Mouse (Mus musculus) limb, embryonic 14.5 days (tissue): ENCODE results near the gene Sumo1. TPM values are rescaled to one million over a fixed set of nuclear protein-coding genes. Genes with fewer than 3 reads are reported as not detected.
"Not testable (repeated sequence)": the region's sequence is repeated elsewhere in the genome, so short reads cannot be mapped to it uniquely, and the experiment has no call there.

Experiments
- ATAC-seq: fragments of 200-750 bp; cut with Nextera tagmentation; 2 replicates; pipeline ENCODE4 v1.8.0; 2017; ENCODE audit warnings: low read depth, moderate number of reproducible peaks, moderate TSS enrichment; ENCODE audit not compliant: low FRiP score
- DNase-seq: peaks from one replicate; pipeline ENCODE4 v3.0.0-alpha.2; 2015; ENCODE audit warnings: low spot score
- H3K27ac ChIP-seq: fragments of 300-500 bp; sonication (generic); replicated peaks from 2 replicates; pipeline ENCODE4 v1.5.1; 2014; ENCODE audit warnings: low read depth, mild to moderate bottlenecking, low read length, moderate library complexity, mixed read lengths
- H3K27me3 ChIP-seq: fragments of 300-500 bp; sonication (generic); 2 replicates; pipeline ENCODE4 v1.6.1; 2014; ENCODE audit warnings: low read length, mixed read lengths; ENCODE audit not compliant: control insufficient read depth, insufficient read depth
- H3K36me3 ChIP-seq: fragments of 300-500 bp; sonication (generic); 2 replicates; pipeline ENCODE4 v1.6.1; 2014; ENCODE audit warnings: mild to moderate bottlenecking, low read length, moderate library complexity, mixed read lengths; ENCODE audit not compliant: control insufficient read depth, insufficient read depth
- H3K4me1 ChIP-seq: fragments of 300-500 bp; sonication (generic); 2 replicates; pipeline ENCODE4 v1.6.1; 2014; ENCODE audit warnings: antibody characterized with exemption, low read length, mixed read lengths; ENCODE audit not compliant: control insufficient read depth, insufficient read depth
- H3K4me2 ChIP-seq: fragments of 300-500 bp; sonication (generic); replicated peaks from 2 replicates; pipeline ENCODE4 v1.6.1; 2014; ENCODE audit warnings: low read depth, mild to moderate bottlenecking, low read length, moderate library complexity; ENCODE audit not compliant: severe bottlenecking
- H3K4me3 ChIP-seq: fragments of 300-500 bp; sonication (generic); replicated peaks from 2 replicates; pipeline ENCODE4 v1.5.1; 2014; ENCODE audit warnings: low read length
- H3K9ac ChIP-seq: fragments of 300-500 bp; sonication (generic); 2 replicates; pipeline ENCODE4 v1.6.1; 2014; ENCODE audit warnings: mild to moderate bottlenecking, low read depth, low read length, moderate library complexity; ENCODE audit not compliant: severe bottlenecking
- H3K9me3 ChIP-seq: fragments of 300-500 bp; sonication (generic); 2 replicates; pipeline ENCODE4 v1.6.1; 2016; ENCODE audit warnings: low read length; ENCODE audit not compliant: control insufficient read depth
- POLR2A ChIP-seq: fragments of 200-500 bp; IDR thresholded peaks from 2 replicates; pipeline ENCODE4 v1.8.0; 2012; ENCODE audit warnings: inconsistent platforms, mild to moderate bottlenecking, moderate library complexity, borderline replicate concordance; ENCODE audit not compliant: insufficient read depth, insufficient read length; ENCODE audit errors: extremely low read depth
- WGBS: fragments of 180-500 bp; shearing (Covaris S2); extraction: QIAGEN DNeasy Blood & Tissue Kit; methylation state at CpG from one replicate; pipeline ENCODE4 v1.1.7; 2014; 5-methylcytosine and 5-hydroxymethylcytosine counted together
- polyA plus RNA-seq, 2 experiments: library from polyadenylated mRNA; depleted of rRNA in 1 of 2; stranded (reverse) in 1 of 2; unstranded in 1 of 2; fragments of >200 nt; fragmentation: Nextera tagmentation in 1 of 2; extraction: Ambion mirVana in 1 of 2; gene quantifications; 2 replicates each; pipeline versions ENCODE4 v1.2.1 to v1.2.3; 2012 to 2014

Gene Sumo1
- polyA plus RNA-seq, 2 experiments: 141 to 427 TPM

GRCm38 (mm10) chr1:59653243-59653911 is 17.3 kb downstream of the Sumo1 start:
- ATAC-seq (no peak), DNase-seq (no peak)
- no peaks in the 10 kb centered on the region for H3K27me3 ChIP-seq
- no peak overlapping the region for H3K4me3 ChIP-seq
- H3K4me2 ChIP-seq: no peak overlapping the region
- H3K36me3 ChIP-seq: peaks cover 39% of the 10 kb centered on the region
- no peak for TF ChIP-seq POLR2A
- no peak overlapping the region for H3K27ac ChIP-seq
- H3K9me3 ChIP-seq: no peaks in the 10 kb centered on the region
- no peaks in the 10 kb centered on the region for H3K4me1 ChIP-seq
- no peak overlapping the region for H3K9ac ChIP-seq
- WGBS: 91% methylated on average over 3 of the region's 3 CpGs

- WGBS: 95% methylated on average over 3 of the region's 3 CpGs
These were observed 19.3 kb downstream of the Sumo1 start for GRCm38 (mm10) chr1:59651201-59651819.

GRCm38 (mm10) chr1:59646502-59646901 is 24.1 kb downstream of the Sumo1 start:
- H3K9me3 ChIP-seq, H3K27ac ChIP-seq, H3K4me2 ChIP-seq, H3K4me1 ChIP-seq, H3K4me3 ChIP-seq, DNase-seq, ATAC-seq, H3K27me3 ChIP-seq, H3K9ac ChIP-seq: not testable (repeated sequence)
- H3K36me3 ChIP-seq: peaks cover 48% of the 10 kb centered on the region
- 97% methylated on average over 2 of the region's 2 CpGs for WGBS

More at GRCm38 (mm10) chr1:59651201-59651819, 19.3 kb downstream of the Sumo1 start:
- no peaks in the 10 kb centered on the region for H3K27me3 ChIP-seq
- peaks cover 51% of the 10 kb centered on the region for H3K36me3 ChIP-seq
- H3K27ac ChIP-seq: no peak overlapping the region
- no peak for TF ChIP-seq POLR2A
- no peak overlapping the region for H3K4me2 ChIP-seq
- no peaks in the 10 kb centered on the region for H3K4me1 ChIP-seq
- no peak for ATAC-seq
- DNase-seq: no peak
- H3K9ac ChIP-seq: no peak overlapping the region
- no peak overlapping the region for H3K4me3 ChIP-seq
- H3K9me3 ChIP-seq: no peaks in the 10 kb centered on the region

GRCm38 (mm10) chr1:59642488-59642887 is 28.1 kb downstream of the Sumo1 start:
- no peak overlapping the region for H3K4me2 ChIP-seq
- H3K4me3 ChIP-seq: no peak overlapping the region
- no peak overlapping the region for H3K27ac ChIP-seq
- no peaks in the 10 kb centered on the region for H3K27me3 ChIP-seq
- H3K9me3 ChIP-seq: no peaks in the 10 kb centered on the region
- no peak for DNase-seq
- no peak for ATAC-seq
- no peak for TF ChIP-seq POLR2A
- no peaks in the 10 kb centered on the region for H3K4me1 ChIP-seq
- H3K36me3 ChIP-seq: peaks cover 34% of the 10 kb centered on the region
- 81% methylated on average over 1 of the region's 1 CpGs for WGBS
- H3K9ac ChIP-seq: no peak overlapping the region

- Histone ChIP-seq H3K4me1 (0 out of 2 replicates have a peak, but pooled peaks cover 3% of the 10 kb centered on the region), H3K9me3 (no peaks in the 10 kb centered on the region), H3K4me3 (no peak overlapping the region), H3K9ac (no peak overlapping the region), H3K27me3 (no peaks in the 10 kb centered on the region), H3K36me3 (peaks cover 21% of the 10 kb centered on the region), H3K27ac (no peak overlapping the region), H3K4me2 (no peak overlapping the region)
- no peak for TF ChIP-seq POLR2A
- DNase-seq: no peak
- WGBS: 90% methylated on average over 3 of the region's 3 CpGs
- ATAC-seq: no peak
These were observed 32.3 kb downstream of the Sumo1 start for GRCm38 (mm10) chr1:59638371-59638770.
